Mouse (Mus musculus) kidney, postnatal 36 days (tissue): ENCODE measurements at regions not wholly inside any gene's neighbourhood (a gene's known extent, or its start where the extent isn't known, plus 50 kb on each side); places are given as distances from the start of the nearest gene placed in this dataset.

Source experiments
- DNase-seq, 2 experiments: peaks; one replicate each; pipeline ENCODE4 v3.0.0; 2021 to 2022; ENCODE audit warnings: mixed read lengths in 2 of 2

GRCm38 (mm10) chr14:25137312-25137711 is 321.7 kb upstream of the Zmiz1 start:
- DNase-seq: no peak

- DNase-seq: peak in 1 of 2 experiments; percentile 49
These were observed 320.5 kb upstream of the Zmiz1 start for GRCm38 (mm10) chr14:25138485-25138884.

DNA sequence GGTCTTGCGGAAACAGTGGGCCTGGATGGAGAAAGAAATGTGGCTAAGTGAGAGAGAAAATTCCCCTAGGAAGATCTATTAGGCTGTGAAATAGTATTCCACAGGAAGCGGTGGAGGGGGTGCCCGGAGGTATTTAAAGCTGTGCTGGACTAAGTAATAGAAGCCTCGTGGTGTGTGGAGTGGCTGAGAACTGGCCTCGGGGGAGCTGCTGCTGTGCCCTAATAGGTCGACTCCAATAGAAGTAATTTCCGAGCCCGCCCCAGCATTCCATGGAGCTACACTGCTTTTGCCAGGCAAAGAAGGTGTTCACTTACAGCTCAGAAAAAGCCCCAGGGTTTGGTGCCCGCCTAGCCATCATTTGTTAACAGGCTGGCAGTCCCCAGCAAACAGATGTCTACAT is 317.1 kb upstream of the Zmiz1 start:
- DNase-seq: peak; percentile 43 to 47

DNA sequence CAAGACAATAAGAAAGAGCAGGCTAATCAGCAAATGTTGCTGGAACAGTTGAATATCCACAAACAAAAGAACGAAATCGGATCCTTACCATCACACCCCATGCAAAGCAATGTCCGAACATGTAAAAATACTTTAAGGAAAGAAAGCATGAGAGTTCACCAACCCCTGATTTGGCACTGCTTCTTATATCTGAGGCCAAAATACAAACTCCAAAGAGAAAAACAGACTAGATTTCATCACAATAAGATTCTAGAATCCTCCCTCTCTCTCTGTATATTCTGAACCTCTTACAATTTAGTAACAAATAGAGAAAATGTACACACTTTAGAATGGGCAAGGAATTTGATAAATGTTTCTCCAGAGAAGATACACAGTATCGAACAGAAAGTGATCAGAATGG is 315.9 kb upstream of the Zmiz1 start:
- DNase-seq: no peak

- no peak for DNase-seq
These were observed 311.3 kb upstream of the Zmiz1 start for GRCm38 (mm10) chr14:25147731-25148130.

- no peak for DNase-seq
These were observed 308.0 kb upstream of the Zmiz1 start for GRCm38 (mm10) chr14:25150968-25151367.

DNA sequence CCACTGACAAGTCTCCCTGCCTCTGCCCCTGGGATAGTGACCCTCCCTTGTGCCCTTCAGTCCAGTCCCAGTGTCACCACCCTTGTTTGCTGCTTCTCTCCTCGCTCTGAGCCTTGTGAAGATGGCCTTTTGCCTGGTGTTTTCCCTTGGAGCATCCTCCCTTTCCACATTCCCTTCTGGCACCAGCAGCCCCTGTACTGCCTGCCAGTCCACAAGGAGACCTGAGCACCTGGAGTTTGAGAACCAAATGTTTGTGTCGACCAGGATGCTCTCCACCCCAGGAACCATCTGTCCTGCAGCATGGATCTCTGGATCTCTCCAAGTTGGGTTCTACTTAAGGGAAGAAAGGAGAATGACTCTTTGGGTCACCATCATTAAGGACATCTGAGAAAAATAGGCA is 307.5 kb upstream of the Zmiz1 start:
- no peak for DNase-seq

- peak in 1 of 2 experiments; percentile 33 for DNase-seq
These were observed 305.4 kb upstream of the Zmiz1 start for GRCm38 (mm10) chr14:25153573-25153972.

- DNase-seq: no peak
These were observed 304.8 kb upstream of the Zmiz1 start for GRCm38 (mm10) chr14:25154180-25154579.

DNA sequence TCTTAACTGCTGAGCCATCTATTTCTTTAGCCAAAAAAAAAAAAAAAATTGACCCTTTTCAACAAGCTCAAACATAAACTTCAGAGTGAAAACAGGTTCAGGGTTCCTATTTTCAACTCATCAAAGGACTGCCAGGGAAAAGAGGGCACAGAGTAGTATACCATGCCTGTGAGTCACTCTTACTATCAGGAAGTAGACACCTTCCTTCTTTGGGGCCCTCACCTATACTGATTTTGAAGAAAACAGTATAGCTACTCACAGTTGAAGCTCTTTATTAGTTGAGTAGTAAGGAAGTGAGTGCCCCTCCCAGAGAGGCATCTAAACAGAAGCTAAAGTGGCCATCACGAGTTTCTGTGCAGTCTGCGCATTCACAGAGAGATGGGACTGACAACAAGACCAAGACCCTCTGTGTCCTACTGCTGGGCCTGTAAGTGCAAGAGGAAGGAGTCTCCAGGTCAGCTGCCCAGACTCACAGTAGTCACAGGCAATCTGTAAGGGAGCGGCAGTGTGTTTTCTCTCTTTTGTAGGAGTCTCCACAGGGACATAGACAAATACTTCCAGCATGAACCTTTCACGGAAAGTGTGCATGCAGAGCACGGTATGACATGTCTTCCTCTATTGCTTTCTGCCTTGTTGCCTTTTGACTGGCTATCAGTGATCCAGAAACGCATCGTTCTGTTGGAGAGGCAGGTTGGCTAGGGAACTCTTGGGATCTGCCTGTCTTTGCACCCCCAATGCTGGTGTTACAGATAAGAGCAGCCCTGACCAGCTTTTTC is 303.8 kb upstream of the Zmiz1 start:
- no peak for DNase-seq

- DNase-seq: no peak
These were observed 302.8 kb upstream of the Zmiz1 start for GRCm38 (mm10) chr14:25156171-25156570.

- DNase-seq: no peak
These were observed 297.2 kb upstream of the Zmiz1 start for GRCm38 (mm10) chr14:25161684-25162321.

GRCm38 (mm10) chr14:25166217-25166616 is 292.8 kb upstream of the Zmiz1 start:
- no peak for DNase-seq

GRCm38 (mm10) chr14:25167604-25168003 is 291.4 kb upstream of the Zmiz1 start:
- DNase-seq: peak; percentile 42 to 68

GRCm38 (mm10) chr14:25168310-25168709 is 290.7 kb upstream of the Zmiz1 start:
- DNase-seq: no peak

- DNase-seq: no peak
These were observed 285.7 kb upstream of the Zmiz1 start for GRCm38 (mm10) chr14:25173281-25173680.

- DNase-seq: no peak
These were observed 285.1 kb upstream of the Zmiz1 start for GRCm38 (mm10) chr14:25173873-25174272.

GRCm38 (mm10) chr14:25174402-25174801 is 284.6 kb upstream of the Zmiz1 start:
- no peak for DNase-seq

DNA sequence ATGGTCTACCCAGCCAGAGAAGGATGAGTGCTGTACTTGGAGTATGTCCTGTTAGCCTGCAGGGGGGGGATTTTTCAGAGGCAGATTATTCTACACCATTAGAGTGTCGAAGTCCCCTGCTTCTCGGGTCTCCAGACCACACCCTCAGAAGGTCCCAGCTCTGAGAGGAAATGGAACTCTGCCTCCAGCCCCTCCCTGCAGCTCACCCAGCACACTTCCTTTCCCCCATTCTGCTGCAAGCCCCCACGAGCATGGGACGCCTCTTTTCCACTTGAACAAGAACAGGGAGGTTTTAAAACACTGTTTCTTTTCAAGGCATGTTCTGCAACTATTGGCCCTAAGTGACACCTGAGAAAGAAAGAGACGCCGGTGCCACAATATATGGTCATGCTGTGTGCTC is 282.8 kb upstream of the Zmiz1 start:
- no peak for DNase-seq

DNA sequence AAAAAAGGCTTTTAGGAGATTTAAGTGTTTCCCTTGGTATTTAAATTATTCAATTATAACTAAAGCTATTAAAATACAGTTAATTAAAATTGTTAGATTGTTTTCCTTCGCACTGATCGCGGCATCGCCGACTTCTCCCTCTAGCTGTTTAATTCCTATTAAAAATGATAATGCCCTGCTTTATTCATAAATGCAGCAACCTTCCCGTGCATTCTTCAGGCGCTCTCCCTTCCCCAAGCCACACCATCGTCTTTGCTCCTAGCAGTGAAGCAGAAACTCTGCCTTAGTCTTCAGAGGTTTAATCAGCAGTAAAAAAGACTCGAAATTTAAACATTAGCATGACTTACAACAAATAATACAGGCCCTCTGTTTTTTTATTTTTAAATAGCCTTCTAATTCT is 278.9 kb upstream of the Zmiz1 start:
- DNase-seq: no peak

DNA sequence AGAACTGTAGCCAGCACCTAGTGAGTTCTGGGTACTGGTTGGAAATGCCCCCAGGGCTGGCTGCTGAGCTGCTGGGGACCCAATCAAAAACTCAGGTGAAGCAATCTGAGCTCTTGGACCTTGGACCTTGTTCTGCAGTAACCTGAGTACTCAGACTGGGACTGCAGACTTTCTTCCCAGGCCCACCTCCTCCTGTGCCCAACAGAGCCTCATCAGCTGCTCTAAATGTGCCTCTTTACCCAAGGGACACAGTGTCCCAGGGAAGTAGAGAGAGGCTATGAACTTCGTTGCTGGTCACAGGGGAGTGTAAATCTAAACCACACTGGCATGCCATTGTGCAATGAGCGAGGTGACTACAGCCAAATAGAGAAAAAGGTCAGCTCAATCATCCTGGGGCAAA is 277.6 kb upstream of the Zmiz1 start:
- peak; percentile 82 to 91 for DNase-seq

- DNase-seq: no peak
These were observed 274.9 kb upstream of the Zmiz1 start for GRCm38 (mm10) chr14:25184042-25184441.

DNA sequence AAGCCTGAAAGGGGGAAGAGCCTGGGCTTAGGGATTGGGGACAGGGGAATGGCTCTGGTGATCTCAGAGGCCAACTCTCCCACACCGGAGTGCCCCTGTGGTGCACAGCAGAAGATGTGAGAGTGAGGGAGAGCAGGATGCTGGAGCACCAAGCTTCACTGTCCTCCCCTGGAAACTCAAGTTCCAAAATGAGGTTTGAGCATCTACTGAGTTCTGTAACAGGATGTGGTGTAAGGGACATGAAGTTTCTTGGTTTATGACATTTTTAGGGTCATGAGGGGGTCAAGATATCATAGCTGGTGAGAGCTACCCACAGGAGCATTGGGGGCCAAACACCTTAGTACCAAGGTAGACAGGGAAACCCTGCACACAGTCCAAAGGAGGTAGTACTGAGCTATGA is 274.1 kb upstream of the Zmiz1 start:
- DNase-seq: no peak

DNA sequence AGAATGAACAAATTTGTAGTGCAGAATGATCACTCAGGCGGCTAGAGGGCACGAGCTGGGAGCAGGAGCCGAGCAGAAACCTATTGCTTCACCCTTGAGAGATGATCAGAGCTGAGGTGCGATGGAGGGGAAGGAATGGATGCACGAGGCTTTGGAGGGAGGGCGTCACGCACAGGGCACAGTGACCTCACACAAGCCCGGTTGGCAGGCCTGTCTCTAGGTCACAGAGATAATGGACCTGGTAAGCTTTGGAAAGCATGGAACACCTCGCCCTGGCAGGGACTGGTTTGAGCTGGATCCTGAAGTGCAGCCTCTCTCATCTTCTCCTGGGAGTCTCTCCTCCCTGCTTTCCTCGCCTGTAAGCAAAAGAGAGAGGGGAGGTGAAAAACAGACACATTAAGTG is 273.4 kb upstream of the Zmiz1 start:
- peak; percentile 46 to 68 for DNase-seq
